Mouse (Mus musculus) ES-E14 (cell line): ENCODE data around the gene Zfp648. TPM values are rescaled to one million over a fixed set of nuclear protein-coding genes. Genes with fewer than 3 reads are reported as not detected.

Experiments used
- DNase-seq: peaks from one replicate; pipeline ENCODE4 v3.0.0-alpha.2; 2013; ENCODE audit warnings: low read depth, low spot score
- H3K27ac ChIP-seq: 2 replicates; pipeline ENCODE4 v1.5.1; 2012; ENCODE audit warnings: low read depth, mild to moderate bottlenecking, low read length, moderate library complexity, mixed read lengths; ENCODE audit not compliant: poor library complexity, insufficient read depth, severe bottlenecking
- H3K36me3 ChIP-seq: 2 replicates; pipeline ENCODE4 v1.6.1; 2012; ENCODE audit warnings: mild to moderate bottlenecking, low read length, moderate library complexity, mixed read lengths; ENCODE audit not compliant: control insufficient read depth, poor library complexity, insufficient read depth, severe bottlenecking
- H3K4me1 ChIP-seq, 2 experiments: fragments of 150-350 bp in 1 of 2; sonication (generic) in 1 of 2; 2 replicates each; pipeline ENCODE4 v1.6.1; 2012; ENCODE audit warnings: low read length in 2 of 2, mild to moderate bottlenecking in 1 of 2, mixed read lengths in 1 of 2; ENCODE audit not compliant: control insufficient read depth in 2 of 2, insufficient read depth in 2 of 2, poor library complexity in 1 of 2
- H3K4me3 ChIP-seq, 2 experiments: fragments of 150-350 bp in 1 of 2; sonication (generic) in 1 of 2; 2 replicates each; pipeline ENCODE4 v1.5.1; 2012; ENCODE audit warnings: low read length in 2 of 2, low read depth in 1 of 2, mild to moderate bottlenecking in 1 of 2, mixed read lengths in 1 of 2; ENCODE audit not compliant: insufficient read depth in 1 of 2, poor library complexity in 1 of 2, severe bottlenecking in 1 of 2
- H3K9ac ChIP-seq: 2 replicates; pipeline ENCODE4 v1.6.1; 2012; ENCODE audit warnings: low read depth, mild to moderate bottlenecking, low read length, mixed read lengths; ENCODE audit not compliant: poor library complexity, insufficient read depth, severe bottlenecking
- H3K9me3 ChIP-seq: fragments of 150-350 bp; sonication (generic); 2 replicates; pipeline ENCODE4 v1.6.1; 2012; ENCODE audit warnings: low read depth, mild to moderate bottlenecking, low read length; ENCODE audit not compliant: control insufficient read depth, insufficient read depth
- CHD2 ChIP-seq: IDR thresholded peaks from 2 replicates; pipeline ENCODE4 v1.6.1; 2014; ENCODE audit warnings: mild to moderate bottlenecking, low read depth, low read length, inconsistent platforms
- HCFC1 ChIP-seq: IDR thresholded peaks from 2 replicates; pipeline ENCODE4 v1.6.1; 2012; ENCODE audit warnings: low read length, inconsistent platforms, borderline replicate concordance; ENCODE audit not compliant: insufficient read depth
- MAFK ChIP-seq: IDR thresholded peaks from 2 replicates; pipeline ENCODE4 v1.6.1; 2014; ENCODE audit warnings: mild to moderate bottlenecking, low read depth, low read length, inconsistent platforms; ENCODE audit not compliant: insufficient read depth
- ZC3H11A ChIP-seq: IDR thresholded peaks from 2 replicates; pipeline ENCODE4 v1.6.1; 2012; ENCODE audit warnings: low read depth, mild to moderate bottlenecking, inconsistent platforms, low read length, borderline replicate concordance
- ZNF384 ChIP-seq: IDR thresholded peaks from 2 replicates; pipeline ENCODE4 v1.6.1; 2012; ENCODE audit warnings: low read depth, low read length, inconsistent platforms
- in situ Hi-C, 2 experiments: fragments of 600-800 bp; cut with MboI; formaldehyde crosslinking; loops; one replicate each; pipeline ENCODE4 v1.15.1; 2025; ENCODE audit warnings: low sequenced_read_pairs in 2 of 2, inconsistent platforms in 1 of 2; ENCODE audit not compliant: unreplicated experiment in 2 of 2
- total RNA-seq: library from RNA; depleted of rRNA; stranded (reverse); fragments of 300-350 nt; gene quantifications from 2 replicates; pipeline ENCODE4 v1.2.3, GENCODE M21; 2012

Gene Zfp648
- total RNA-seq, 1 experiment = not detected

GRCm38 (mm10) chr1:154189842-154190530 is 11.0 kb upstream of the Zfp648 start:
- H3K4me1 ChIP-seq = 0 out of 4 replicates have a peak, but pooled peaks cover 0 to 2% of the 10 kb centered on the region in 2 experiments
- no peaks in the 10 kb centered on the region for H3K9me3 ChIP-seq
- peak; percentile 36 for DNase-seq
- no peaks in the 10 kb centered on the region for H3K36me3 ChIP-seq
- in situ Hi-C loops = loop anchor here in 1 of 2 experiments (25.0 kb wide), 1 partner anchor 303 kb away; the partner anchor contains the start of genes Glul and Teddm1a
- no peak overlapping the region for H3K4me3 ChIP-seq
- H3K27ac ChIP-seq = no peak overlapping the region
- TF ChIP-seq HCFC1 (no peak), ZNF384 (no peak), CHD2 (no peak), MAFK (no peak), ZC3H11A (no peak)
- no peak overlapping the region for H3K9ac ChIP-seq

- no peak for DNase-seq
- Histone ChIP-seq H3K9ac (no peak overlapping the region), H3K9me3 (no peaks in the 10 kb centered on the region), H3K4me3 (no peak overlapping the region), H3K36me3 (no peaks in the 10 kb centered on the region), H3K27ac (no peak overlapping the region), H3K4me1 (no peaks in the 10 kb centered on the region)
- TF ChIP-seq CHD2 (no peak), MAFK (no peak), ZNF384 (no peak), HCFC1 (no peak), ZC3H11A (no peak)
- in situ Hi-C loops = loop anchor here in 1 of 2 experiments (25.0 kb wide), 1 partner anchor 312 kb away; the partner anchor contains the start of genes Glul and Teddm1a
These were observed 2.1 kb upstream of the Zfp648 start for GRCm38 (mm10) chr1:154198896-154199295.

- no peak for TF ChIP-seq MAFK
- TF ChIP-seq CHD2 = no peak
- Histone ChIP-seq H3K27ac (no peak overlapping the region), H3K9ac (no peak overlapping the region), H3K36me3 (no peaks in the 10 kb centered on the region), H3K4me3 (no peak overlapping the region), H3K4me1 (peaks cover 0 to 4% of the 10 kb centered on the region in 2 experiments; a peak in 1 of 4 replicates), H3K9me3 (no peaks in the 10 kb centered on the region)
- in situ Hi-C loops = no loop called here
- no peak for DNase-seq
These were observed 1.6 kb downstream of the Zfp648 start for GRCm38 (mm10) chr1:154202580-154202979.

GRCm38 (mm10) chr1:154203386-154203785 is 2.4 kb downstream of the Zfp648 start:
- no peaks in the 10 kb centered on the region for H3K9me3 ChIP-seq
- H3K4me3 ChIP-seq = no peak overlapping the region
- H3K36me3 ChIP-seq = no peaks in the 10 kb centered on the region
- H3K9ac ChIP-seq = no peak overlapping the region
- no peak for DNase-seq
- TF ChIP-seq ZC3H11A = no peak
- no peak for TF ChIP-seq MAFK
- no peak for TF ChIP-seq HCFC1
- no peak for TF ChIP-seq CHD2
- no peak for TF ChIP-seq ZNF384
- peaks cover 0 to 4% of the 10 kb centered on the region in 2 experiments; a peak in 1 of 4 replicates for H3K4me1 ChIP-seq
- H3K27ac ChIP-seq = no peak overlapping the region
- in situ Hi-C loops = no loop called here
